Mouse (Mus musculus): Measurements from ENCODE around the gene Lix1l. TPM values are rescaled to one million over a fixed set of nuclear protein-coding genes. Genes with fewer than 3 reads are reported as not detected.

Lix1l gene
- total RNA-seq, 2 experiments from 2014 or later: 18.6 to 21.5 TPM

- no peak for DNase-seq (ENCODE audit: extremely low spot score in 1 of 2, low spot score in 2 of 2)
- Histone ChIP-seq H3K27ac (no peak overlapping the region), H3K4me3 (no peak overlapping the region)
- no peak for TF ChIP-seq CTCF (IDR thresholded peaks at IDR 0.05)
- intact Hi-C loops (cut with DNase I): no loop called here
Observed at GRCm38 (mm10) chr3:96569506-96569905, 31.4 kb upstream of the Lix1l start.

GRCm38 (mm10) chr3:96569966-96570605 is 30.9 kb upstream of the Lix1l start:
- TF ChIP-seq CTCF (IDR thresholded peaks at IDR 0.05): no peak
- no peak overlapping the region for H3K27ac ChIP-seq
- no peak for DNase-seq (ENCODE audit: extremely low spot score in 1 of 2, low spot score in 2 of 2)
- intact Hi-C loops (cut with DNase I): no loop called here
- no peak overlapping the region for H3K4me3 ChIP-seq

- intact Hi-C loops (cut with DNase I): no loop called here
- no peak overlapping the region for H3K27ac ChIP-seq
- TF ChIP-seq CTCF (IDR thresholded peaks at IDR 0.05): no peak
- no peak for DNase-seq (ENCODE audit: extremely low spot score in 1 of 2, low spot score in 2 of 2)
- H3K4me3 ChIP-seq: no peak overlapping the region
Observed at GRCm38 (mm10) chr3:96570643-96571042, 30.3 kb upstream of the Lix1l start.

- no peak for DNase-seq (ENCODE audit: extremely low spot score in 1 of 2, low spot score in 2 of 2)
- Histone ChIP-seq H3K27ac (no peak overlapping the region), H3K4me3 (no peak overlapping the region)
- TF ChIP-seq CTCF (IDR thresholded peaks at IDR 0.05): no peak
- intact Hi-C loops (cut with DNase I): no loop called here
Observed at GRCm38 (mm10) chr3:96571336-96571735, 29.6 kb upstream of the Lix1l start.

- intact Hi-C loops (cut with DNase I): no loop called here
- Histone ChIP-seq H3K4me3 (no peak overlapping the region), H3K27ac (no peak overlapping the region; the same call in 1 of the 2 replicates)
- TF ChIP-seq CTCF (IDR thresholded peaks at IDR 0.05): no peak
- DNase-seq (ENCODE audit: extremely low spot score in 1 of 2, low spot score in 2 of 2): no peak
Observed at GRCm38 (mm10) chr3:96571896-96572698, 28.9 kb upstream of the Lix1l start.

- intact Hi-C loops (cut with DNase I): no loop called here
- TF ChIP-seq CTCF (IDR thresholded peaks at IDR 0.05): no peak
Observed at GRCm38 (mm10) chr3:96573611-96574511, 27.1 kb upstream of the Lix1l start.

GRCm38 (mm10) chr3:96575272-96575984 is 25.5 kb upstream of the Lix1l start:
- TF ChIP-seq CTCF (IDR thresholded peaks at IDR 0.05): no peak

More at GRCm38 (mm10) chr3:96573611-96574511, 27.1 kb upstream of the Lix1l start:
- Histone ChIP-seq H3K27ac (no peak overlapping the region), H3K4me3 (no peak overlapping the region)
- no peak for DNase-seq (ENCODE audit: extremely low spot score in 1 of 2, low spot score in 2 of 2)

GRCm38 (mm10) chr3:96576005-96576658 is 24.8 kb upstream of the Lix1l start:
- no peak for TF ChIP-seq CTCF (IDR thresholded peaks at IDR 0.05)
- peak overlapping the region; percentile 87 for H3K27ac ChIP-seq
- H3K4me3 ChIP-seq: peak overlapping the region; percentile 32
- DNase-seq (ENCODE audit: extremely low spot score in 1 of 2, low spot score in 2 of 2): no peak
- intact Hi-C loops (cut with DNase I): loop anchor here (2.0 to 5.0 kb wide), 2 partner anchors 19 to 74 kb away; partner anchors contain the start of gene Txnip

More at GRCm38 (mm10) chr3:96575272-96575984, 25.5 kb upstream of the Lix1l start:
- Histone ChIP-seq H3K27ac (no peak overlapping the region; the same call in 1 of the 2 replicates), H3K4me3 (no peak overlapping the region)
- no peak for DNase-seq (ENCODE audit: extremely low spot score in 1 of 2, low spot score in 2 of 2)
- intact Hi-C loops (cut with DNase I): loop anchor here (5.0 kb wide), 1 partner anchor 73 kb away; no protein-coding TSS in a partner anchor

- TF ChIP-seq CTCF (IDR thresholded peaks at IDR 0.05): peak; percentile 8
- intact Hi-C loops (cut with DNase I): loop anchor here (2.0 to 5.0 kb wide), 2 partner anchors 20 to 75 kb away; partner anchors contain the start of gene Txnip
- DNase-seq (ENCODE audit: extremely low spot score in 1 of 2, low spot score in 2 of 2): peak; percentile 81 to 86
- Histone ChIP-seq H3K4me3 (peak within 1 kb of the TSS; percentile 32), H3K27ac (peak within 1 kb of the TSS; percentile 87)
Observed at GRCm38 (mm10) chr3:96576690-96577541, 24.0 kb upstream of the Lix1l start, which contains the start of gene Gm16253. Gm16253 (plus strand) TSS chr3:96576984.
